Mouse (Mus musculus) heart, embryonic 14.5 days (tissue): Measurements from ENCODE around the gene Itgal. TPM values are rescaled to one million over a fixed set of nuclear protein-coding genes. Genes with fewer than 3 reads are reported as not detected.

Experiments
- ATAC-seq: fragments of 200-750 bp; cut with Nextera tagmentation; 2 replicates; pipeline ENCODE4 v1.8.0; 2017; ENCODE audit warnings: low read depth, moderate TSS enrichment; ENCODE audit not compliant: insufficient number of reproducible peaks, insufficient read depth, low FRiP score
- H3K27ac ChIP-seq, 2 experiments: fragments of 200-500 bp in 1 of 2; fragments of 300-500 bp in 1 of 2; sonication (generic) in 1 of 2; replicated peaks in 1 of 2; 2 replicates each; pipeline ENCODE4 v1.5.1; 2012 to 2014; ENCODE audit warnings: low read depth in 2 of 2, low read length in 2 of 2, control low read depth in 1 of 2, mild to moderate bottlenecking in 1 of 2, mixed read lengths in 1 of 2; ENCODE audit not compliant: control insufficient read depth in 1 of 2, insufficient read depth in 1 of 2
- H3K27me3 ChIP-seq: fragments of 300-500 bp; sonication (generic); 2 replicates; pipeline ENCODE4 v1.6.1; 2014; ENCODE audit warnings: mild to moderate bottlenecking, low read length, control low read depth; ENCODE audit not compliant: control insufficient read depth, insufficient read depth
- H3K36me3 ChIP-seq: fragments of 300-500 bp; sonication (generic); 2 replicates; pipeline ENCODE4 v1.6.1; 2014; ENCODE audit warnings: mild to moderate bottlenecking, control low read depth, low read length, mixed read lengths; ENCODE audit not compliant: control insufficient read depth, insufficient read depth
- H3K4me1 ChIP-seq, 2 experiments: fragments of 200-500 bp in 1 of 2; fragments of 300-500 bp in 1 of 2; sonication (generic) in 1 of 2; 2 replicates each; pipeline ENCODE4 v1.6.1; 2012 to 2014; ENCODE audit warnings: low read length in 2 of 2, control low read depth in 1 of 2, mixed read lengths in 1 of 2; ENCODE audit not compliant: control insufficient read depth in 2 of 2, insufficient read depth in 2 of 2
- H3K4me2 ChIP-seq: fragments of 300-500 bp; sonication (generic); 2 replicates; pipeline ENCODE4 v1.6.1; 2014; ENCODE audit warnings: mild to moderate bottlenecking, low read length
- H3K4me3 ChIP-seq, 2 experiments: fragments of 200-500 bp in 1 of 2; fragments of 300-500 bp in 1 of 2; sonication (generic) in 1 of 2; 2 replicates each; pipeline ENCODE4 v1.5.1; 2012 to 2014; ENCODE audit warnings: low read length in 2 of 2, mild to moderate bottlenecking in 2 of 2, control low read depth in 1 of 2, low read depth in 1 of 2, moderate library complexity in 1 of 2; ENCODE audit not compliant: control insufficient read depth in 1 of 2, insufficient read depth in 1 of 2
- H3K9ac ChIP-seq: fragments of 300-500 bp; sonication (generic); 2 replicates; pipeline ENCODE4 v1.6.1; 2014; ENCODE audit warnings: mild to moderate bottlenecking, low read length
- H3K9me3 ChIP-seq: fragments of 300-500 bp; sonication (generic); 2 replicates; pipeline ENCODE4 v1.6.1; 2016; ENCODE audit warnings: low read length, control low read depth; ENCODE audit not compliant: control insufficient read depth
- WGBS: fragments of 180-500 bp; shearing (Covaris S2); extraction: QIAGEN DNeasy Blood & Tissue Kit; methylation state at CpG from one replicate; pipeline ENCODE4 v1.1.7; 2014; 5-methylcytosine and 5-hydroxymethylcytosine counted together
- polyA plus RNA-seq: library from polyadenylated mRNA; unstranded; fragments of >200 nt; fragmentation: Nextera tagmentation; extraction: Ambion mirVana; gene quantifications from 2 replicates; pipeline ENCODE4 v1.2.1, GENCODE M21; 2014

The Itgal gene
- polyA plus RNA-seq, 1 experiment from 2014 or later, result 1.2 TPM

GRCm38 (mm10) chr7:127281114-127281513 lies 14.9 kb upstream of the Itgal start:
- WGBS, result 36% methylated on average over 4 of the region's 4 CpGs
- H3K9me3 ChIP-seq, result no peaks in the 10 kb centered on the region
- no peak overlapping the region; a peak in 1 of 4 replicates for H3K27ac ChIP-seq
- no peaks in the 10 kb centered on the region for H3K27me3 ChIP-seq
- ATAC-seq, result no peak
- H3K4me1 ChIP-seq, result no peaks in the 10 kb centered on the region; a peak in 1 of 4 replicates
- H3K4me3 ChIP-seq, result no peak overlapping the region
- H3K36me3 ChIP-seq, result no peaks in the 10 kb centered on the region
- no peak overlapping the region for H3K9ac ChIP-seq
- no peak overlapping the region for H3K4me2 ChIP-seq

GRCm38 (mm10) chr7:127282190-127282589 lies 13.9 kb upstream of the Itgal start:
- Histone ChIP-seq H3K4me2 (no peak overlapping the region), H3K4me3 (no peak overlapping the region), H3K9me3 (0 out of 2 replicates have a peak, but pooled peaks cover 6% of the 10 kb centered on the region), H3K27me3 (no peaks in the 10 kb centered on the region), H3K27ac (no peak overlapping the region), H3K36me3 (no peaks in the 10 kb centered on the region), H3K9ac (no peak overlapping the region), H3K4me1 (no peaks in the 10 kb centered on the region; a peak in 1 of 4 replicates)
- WGBS, result 59% methylated on average over 2 of the region's 2 CpGs
- no peak for ATAC-seq

GRCm38 (mm10) chr7:127285154-127285553 lies 10.9 kb upstream of the Itgal start:
- H3K27me3 ChIP-seq, result no peaks in the 10 kb centered on the region
- no peak for ATAC-seq
- peaks cover 18% of the 10 kb centered on the region for H3K9me3 ChIP-seq
- H3K36me3 ChIP-seq, result no peaks in the 10 kb centered on the region
- H3K4me3 ChIP-seq, result no peak overlapping the region
- no peaks in the 10 kb centered on the region; a peak in 1 of 4 replicates for H3K4me1 ChIP-seq
- no peak overlapping the region for H3K4me2 ChIP-seq
- WGBS, result 37% methylated on average over 8 of the region's 10 CpGs
- no peak overlapping the region for H3K9ac ChIP-seq
- H3K27ac ChIP-seq, result no peak overlapping the region

GRCm38 (mm10) chr7:127287940-127288339 lies 8.1 kb upstream of the Itgal start:
- WGBS, result 56% methylated on average over 1 of the region's 1 CpGs
- H3K27ac ChIP-seq, result no peak overlapping the region
- no peak overlapping the region for H3K4me3 ChIP-seq
- no peak overlapping the region for H3K9ac ChIP-seq
- H3K4me1 ChIP-seq, result no peaks in the 10 kb centered on the region
- H3K4me2 ChIP-seq, result no peak overlapping the region
- H3K9me3 ChIP-seq, result peaks cover 18% of the 10 kb centered on the region
- ATAC-seq, result no peak
- no peaks in the 10 kb centered on the region for H3K36me3 ChIP-seq
- no peaks in the 10 kb centered on the region for H3K27me3 ChIP-seq

- Histone ChIP-seq H3K36me3 (no peaks in the 10 kb centered on the region), H3K27ac (no peak overlapping the region), H3K9me3 (peaks cover 18% of the 10 kb centered on the region), H3K4me2 (no peak overlapping the region), H3K9ac (no peak overlapping the region), H3K27me3 (no peaks in the 10 kb centered on the region), H3K4me1 (no peaks in the 10 kb centered on the region), H3K4me3 (no peak overlapping the region)
- WGBS, result 77% methylated on average over 2 of the region's 2 CpGs
- no peak for ATAC-seq
Observed at GRCm38 (mm10) chr7:127289306-127289705, 6.8 kb upstream of the Itgal start.

GRCm38 (mm10) chr7:127290142-127290541 lies 5.9 kb upstream of the Itgal start:
- no peak overlapping the region for H3K4me2 ChIP-seq
- no peak overlapping the region for H3K9ac ChIP-seq
- H3K4me1 ChIP-seq, result no peaks in the 10 kb centered on the region
- WGBS, result 69% methylated on average over 8 of the region's 8 CpGs
- H3K4me3 ChIP-seq, result no peak overlapping the region
- H3K27ac ChIP-seq, result no peak overlapping the region
- no peaks in the 10 kb centered on the region for H3K36me3 ChIP-seq
- no peaks in the 10 kb centered on the region for H3K27me3 ChIP-seq
- peaks cover 18% of the 10 kb centered on the region for H3K9me3 ChIP-seq
- no peak for ATAC-seq

- WGBS, result 72% methylated on average over 5 of the region's 5 CpGs
- Histone ChIP-seq H3K36me3 (no peaks in the 10 kb centered on the region), H3K9me3 (no peaks in the 10 kb centered on the region), H3K9ac (no peak overlapping the region), H3K4me1 (peaks cover 7 to 13% of the 10 kb centered on the region in 2 experiments; a peak in 3 of 4 replicates), H3K4me2 (no peak overlapping the region), H3K4me3 (no peak overlapping the region), H3K27ac (no peak overlapping the region), H3K27me3 (no peaks in the 10 kb centered on the region)
- no peak for ATAC-seq
Observed at GRCm38 (mm10) chr7:127296786-127297555, 911 bp downstream of the Itgal start.
